Comparison of ENCODE assay signal across 12 mouse cellular contexts in the genomic region with DNA sequence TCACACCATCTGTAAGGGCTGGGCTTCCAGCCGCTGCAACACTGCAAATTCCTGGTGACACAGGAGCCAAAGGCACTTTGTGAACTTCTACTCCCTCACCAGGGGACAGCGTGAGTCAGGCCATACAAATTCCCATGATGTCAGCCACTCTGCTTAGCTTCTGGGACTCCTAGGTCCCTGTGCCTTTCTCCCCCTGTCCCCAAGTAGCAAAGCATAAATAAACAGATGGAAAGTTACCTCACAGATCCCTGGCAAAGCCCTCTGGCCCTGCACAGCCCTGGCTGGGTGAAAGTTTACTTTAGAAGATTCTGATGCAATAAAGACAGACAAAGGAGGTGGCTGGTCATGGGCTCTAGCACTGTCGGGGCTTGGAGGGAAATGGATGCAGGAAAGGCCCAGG. TPM values are rescaled to one million over a fixed set of nuclear protein-coding genes. Genes with fewer than 3 reads are reported as not detected.
DNase-seq lines count a peak whose midpoint lies in the region; ATAC-seq and TF ChIP-seq lines count a peak whose summit lies in the region.
"Had no signal": no experiment of that assay in that cellular context is flagged by ENCODE, and none has a peak within 500 bp of the region (broad histone marks: within the 10 kb centered on the region; RNA-seq: fewer than 3 reads in every experiment).

No protein-coding gene starts in this region.

- ATAC-seq in hindbrain, embryonic 11.5 days (ENCODE audit: low FRiP score), result no peak
- ATAC-seq: CD4-positive, CD25-positive, alpha-beta regulatory T cell, adult 4 months had no signal

- H3K36me3 ChIP-seq in hindbrain, embryonic 11.5 days (ENCODE audit: control insufficient read depth, insufficient read depth, low read length), result no peaks in the 10 kb centered on the region
- H3K36me3 ChIP-seq: limb, embryonic 15.5 days; neural tube, embryonic 15.5 days had no signal

- no peaks in the 10 kb centered on the region for H3K27me3 ChIP-seq in hindbrain, embryonic 11.5 days (ENCODE audit: control insufficient read depth, insufficient read depth, low read length)
- H3K27me3 ChIP-seq: limb, embryonic 15.5 days; neural tube, embryonic 15.5 days had no signal

- DNase-seq in gastrocnemius, adult 2 months, result peak; percentile 67
- no peak for DNase-seq in gastrocnemius, postnatal 10 days
- DNase-seq in fat pad, adult 2 months (ENCODE audit: extremely low read depth, low read depth, low spot score), result peak; percentile 30
- DNase-seq in heart, postnatal 14 days, result peak; percentile 36 to 37
- DNase-seq in lung, postnatal 36 days, result peak; percentile 55
- DNase-seq in hindbrain, embryonic 11.5 days (ENCODE audit: low spot score), result no peak
- DNase-seq in yolk sac, embryonic 10.5 days (ENCODE audit: low spot score), result no peak
- DNase-seq in left cerebral cortex, postnatal 14 days (ENCODE audit: low spot score in 2 of 2), result no peak
- DNase-seq: kidney, adult 9 months had no signal

- no peak for TF ChIP-seq CTCF in gastrocnemius, adult 2 months (IDR thresholded peaks at IDR 0.05)

- intact Hi-C loops in gastrocnemius, adult 2 months (cut with DNase I), result no loop called here
- intact Hi-C loops in heart, postnatal 14 days (cut with DNase I), result no loop called here
- intact Hi-C loops in left cerebral cortex, postnatal 14 days (cut with DNase I), result no loop called here

- H3K4me2 ChIP-seq in hindbrain, embryonic 11.5 days (replicated peaks; ENCODE audit: low read depth, low read length), result no peak overlapping the region
- H3K4me2 ChIP-seq: limb, embryonic 15.5 days; neural tube, embryonic 15.5 days had no signal

- peak overlapping the region; percentile 63 for H3K27ac ChIP-seq in gastrocnemius, adult 2 months
- no peak overlapping the region for H3K27ac ChIP-seq in hindbrain, embryonic 11.5 days (ENCODE audit: low read depth, low read length)
- H3K27ac ChIP-seq: limb, embryonic 15.5 days; neural tube, embryonic 15.5 days had no signal

- H3K4me1 ChIP-seq in hindbrain, embryonic 11.5 days (replicated peaks; ENCODE audit: control insufficient read depth, insufficient read depth, low read length), result no peaks in the 10 kb centered on the region

- WGBS in hindbrain, embryonic 11.5 days, result 64% methylated on average over 3 of the region's 3 CpGs

- no peak overlapping the region for H3K9ac ChIP-seq in hindbrain, embryonic 11.5 days (ENCODE audit: low read depth, low read length)
- H3K9ac ChIP-seq: limb, embryonic 15.5 days; neural tube, embryonic 15.5 days had no signal

- H3K4me3 ChIP-seq in gastrocnemius, adult 2 months, result no peak overlapping the region
- H3K4me3 ChIP-seq in hindbrain, embryonic 11.5 days (ENCODE audit: low read depth, low read length), result no peak overlapping the region
- H3K4me3 ChIP-seq: limb, embryonic 15.5 days; neural tube, embryonic 15.5 days had no signal

- H3K9me3 ChIP-seq in hindbrain, embryonic 11.5 days (ENCODE audit: control insufficient read depth, low read length), result no peaks in the 10 kb centered on the region
- H3K9me3 ChIP-seq: limb, embryonic 15.5 days; neural tube, embryonic 15.5 days had no signal

RNA-seq across cellular contexts. Expression of gene Twist2, which starts 22.3 kb away (rescaled TPM):
- 1 to 10 TPM in 1 of 2 experiments, under 1 TPM in 1; 0.97 to 3.0 TPM for total RNA-seq in gastrocnemius, adult 2 months (2021)
- total RNA-seq in gastrocnemius, postnatal 10 days (2021), result 1 to 10 TPM; 3.0 to 4.0 TPM
- total RNA-seq in heart, postnatal 14 days (2021), result 1 to 10 TPM; 2.5 to 4.4 TPM
- polyA plus RNA-seq in hindbrain, embryonic 11.5 days (2014; fragmentation: Nextera tagmentation; extraction: Ambion mirVana), result 16.3 and 23.2 TPM in 2 replicates
- 1 to 10 TPM; 1.0 to 1.5 TPM for total RNA-seq in left cerebral cortex, postnatal 14 days (2021)
- polyA plus RNA-seq: CD4-positive, CD25-positive, alpha-beta regulatory T cell, adult 4 months had no signal

Comparison
In these comparisons a context has a peak if more than half of its experiments do, and no peak if none do; other contexts are left out.
1. DNase-seq: peak in gastrocnemius, adult 2 months (single experiment), fat pad, adult 2 months (single experiment), heart, postnatal 14 days (2 of 2) and lung, postnatal 36 days (single experiment); none in gastrocnemius, postnatal 10 days (single experiment), hindbrain, embryonic 11.5 days (single experiment), yolk sac, embryonic 10.5 days (single experiment) and left cerebral cortex, postnatal 14 days (0 of 2).